Mouse (Mus musculus): ENCODE measurements around the gene Mtpn. TPM values are rescaled to one million over a fixed set of nuclear protein-coding genes. Genes with fewer than 3 reads are reported as not detected.

Mtpn gene
- total and polyA plus RNA-seq, 3 experiments, result 59.7 to 121 (median 119) TPM

DNA sequence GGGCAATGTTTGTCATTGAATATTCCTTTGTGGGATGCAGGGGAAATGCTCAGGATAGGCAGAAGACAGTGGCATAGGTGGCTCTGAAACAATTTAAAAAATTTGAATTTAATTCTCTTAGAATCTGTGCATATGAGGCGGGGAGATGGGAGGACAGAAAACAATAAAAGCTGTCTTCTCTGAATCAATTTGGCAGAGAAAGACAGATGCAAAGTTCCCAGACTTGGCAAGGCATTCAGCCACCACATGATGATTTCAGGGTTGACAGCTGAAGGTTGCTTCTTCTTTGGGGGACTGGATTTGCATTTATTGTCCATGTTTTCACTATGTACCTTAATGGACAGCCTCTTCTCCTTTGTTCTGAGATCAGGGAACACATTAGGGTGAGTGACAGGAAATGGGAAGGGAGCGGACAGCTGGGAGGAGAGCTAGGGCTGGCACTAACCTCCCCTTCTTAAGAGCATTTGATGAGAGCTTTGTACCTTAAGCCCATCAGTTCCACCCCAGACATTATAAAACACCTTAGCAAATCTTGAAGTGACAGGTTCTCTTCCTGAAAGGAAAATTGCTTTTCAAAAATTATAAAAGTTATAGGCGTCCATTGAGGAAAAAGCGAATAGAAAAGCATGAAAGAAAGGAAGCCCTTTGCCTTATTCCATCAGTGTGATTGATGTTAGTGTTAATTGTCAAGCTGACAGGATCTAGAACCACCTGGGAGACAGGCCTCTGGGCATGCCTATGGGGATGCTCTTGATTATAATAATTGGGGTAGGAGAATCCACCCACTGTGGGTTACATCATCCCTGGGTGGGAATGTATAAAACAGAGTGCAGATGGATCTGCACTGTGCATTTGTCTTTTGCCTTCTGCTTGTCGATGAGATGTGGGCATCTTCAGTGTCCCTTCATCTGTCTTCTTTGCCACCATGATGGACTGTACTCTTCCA, 76.0 kb downstream of the Mtpn start:
- Histone ChIP-seq H3K27ac (ENCODE audit: insufficient read depth, low read depth) (no peak overlapping the region), H3K4me3 (replicated peaks in 1 of 3; ENCODE audit: low read depth in 2 of 3, low read length in 2 of 3, poor library complexity in 1 of 3) (no peak overlapping the region), H3K9ac (ENCODE audit: insufficient read depth, low read depth) (no peak overlapping the region), H3K36me3 (replicated peaks in 1 of 2; ENCODE audit: control insufficient read depth in 1 of 2, insufficient read depth in 1 of 2, low read length in 1 of 2) (no peaks in the 10 kb centered on the region), H3K79me2 (replicated peaks; ENCODE audit: control insufficient read depth, extremely low read depth, insufficient read depth, poor library complexity, severe bottlenecking) (no peaks in the 10 kb centered on the region), H3K27me3 (replicated peaks) (no peaks in the 10 kb centered on the region), H3K4me1 (ENCODE audit: control insufficient read depth in 1 of 2, insufficient read depth in 2 of 2) (no peaks in the 10 kb centered on the region), H3K9me3 (replicated peaks; ENCODE audit: low read length) (peaks cover 11% of the 10 kb centered on the region), H3K4me2 (ENCODE audit: insufficient read depth, low read depth, poor library complexity, severe bottlenecking) (no peak overlapping the region)
- dilution Hi-C loops (cut with MboI; ENCODE audit: extremely low pct_ligation_motif_present, extremely low pct_unique_long_range_greater_than_20kb, low sequenced_read_pairs) (no loop called here), in situ Hi-C loops (cut with MboI; ENCODE audit: low pct_ligation_motif_present, low pct_unique_long_range_greater_than_20kb, low sequenced_read_pairs) (no loop called here)
- no peak for DNase-seq (ENCODE audit: extremely low read depth)
- TF ChIP-seq JUND (conservative IDR thresholded peaks at IDR 0.05; ENCODE audit: low read depth, low read length), result no peak
- no peak for TF ChIP-seq ZC3H11A (IDR thresholded peaks at IDR 0.05; ENCODE audit: low read depth, low read length)
- TF ChIP-seq MEF2A (IDR thresholded peaks at IDR 0.05; ENCODE audit: borderline replicate concordance, low read depth, low read length), result no peak
- no peak for TF ChIP-seq MAZ (IDR thresholded peaks at IDR 0.05; ENCODE audit: low read depth, low read length)
- no peak for TF ChIP-seq MXI1 (IDR thresholded peaks at IDR 0.05; ENCODE audit: low read depth, low read length)
- TF ChIP-seq USF1 (IDR thresholded peaks at IDR 0.05; ENCODE audit: low read depth, low read length), result no peak
- TF ChIP-seq ETS1 (conservative IDR thresholded peaks at IDR 0.05; ENCODE audit: low read depth, low read length), result no peak
- no peak for TF ChIP-seq EP300 (IDR thresholded peaks at IDR 0.05; ENCODE audit: low read length)
- no peak for TF ChIP-seq E2F4 (IDR thresholded peaks at IDR 0.05; ENCODE audit: insufficient replicate concordance, low read depth, low read length)
- no peak for TF ChIP-seq NRF1 (IDR thresholded peaks at IDR 0.05; ENCODE audit: low read depth, low read length)
- TF ChIP-seq TBP (conservative IDR thresholded peaks at IDR 0.05; ENCODE audit: low read depth, low read length), result no peak
- TF ChIP-seq POLR2AphosphoS2 (IDR thresholded peaks at IDR 0.05; ENCODE audit: low read depth, low read length), result no peak

DNA sequence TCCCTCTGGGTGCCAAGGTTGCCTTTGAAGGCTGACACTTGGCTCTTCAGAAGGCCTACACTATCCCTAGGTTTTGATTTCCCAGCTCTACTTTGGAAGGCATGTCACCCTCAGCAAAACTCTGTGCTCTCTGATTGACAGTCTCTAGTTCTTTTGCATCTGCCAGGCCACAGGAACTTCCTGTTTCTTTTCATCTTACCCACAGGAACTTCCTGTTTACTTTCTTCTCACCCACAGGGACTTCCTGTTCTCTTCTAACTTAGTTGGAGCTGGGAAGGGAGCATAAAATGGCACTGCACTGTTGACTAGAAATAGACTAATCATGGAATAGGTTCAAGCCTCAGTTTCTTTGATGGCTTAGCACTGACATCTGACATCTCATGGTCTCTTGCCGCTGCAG, 77.2 kb downstream of the Mtpn start:
- Histone ChIP-seq H3K4me2 (ENCODE audit: insufficient read depth, low read depth, poor library complexity, severe bottlenecking) (no peak overlapping the region), H3K27ac (ENCODE audit: insufficient read depth, low read depth) (no peak overlapping the region), H3K4me3 (replicated peaks in 1 of 3; ENCODE audit: low read depth in 2 of 3, low read length in 2 of 3, poor library complexity in 1 of 3) (no peak overlapping the region), H3K36me3 (replicated peaks in 1 of 2; ENCODE audit: control insufficient read depth in 1 of 2, insufficient read depth in 1 of 2, low read length in 1 of 2) (no peaks in the 10 kb centered on the region), H3K9me3 (replicated peaks; ENCODE audit: low read length) (peaks cover 11% of the 10 kb centered on the region), H3K4me1 (ENCODE audit: control insufficient read depth in 1 of 2, insufficient read depth in 2 of 2) (no peaks in the 10 kb centered on the region), H3K9ac (ENCODE audit: insufficient read depth, low read depth) (no peak overlapping the region), H3K79me2 (replicated peaks; ENCODE audit: control insufficient read depth, extremely low read depth, insufficient read depth, poor library complexity, severe bottlenecking) (no peaks in the 10 kb centered on the region), H3K27me3 (replicated peaks) (no peaks in the 10 kb centered on the region)
- in situ Hi-C loops (cut with MboI; ENCODE audit: low pct_ligation_motif_present, low pct_unique_long_range_greater_than_20kb, low sequenced_read_pairs), result no loop called here
- dilution Hi-C loops (cut with MboI; ENCODE audit: extremely low pct_ligation_motif_present, extremely low pct_unique_long_range_greater_than_20kb, low sequenced_read_pairs), result no loop called here
- no peak for TF ChIP-seq POLR2AphosphoS2 (IDR thresholded peaks at IDR 0.05; ENCODE audit: low read depth, low read length)
- no peak for TF ChIP-seq JUND (conservative IDR thresholded peaks at IDR 0.05; ENCODE audit: low read depth, low read length)
- TF ChIP-seq MAFK (IDR thresholded peaks at IDR 0.05; ENCODE audit: insufficient replicate concordance, low read length), result no peak
- no peak for TF ChIP-seq MYC (IDR thresholded peaks at IDR 0.05; ENCODE audit: low read depth, low read length)
- TF ChIP-seq ELF1 (IDR thresholded peaks at IDR 0.05; ENCODE audit: low read depth, low read length), result no peak
- TF ChIP-seq EP300 (IDR thresholded peaks at IDR 0.05; ENCODE audit: low read length), result no peak
- TF ChIP-seq ZNF384 (IDR thresholded peaks at IDR 0.05; ENCODE audit: low read depth, low read length), result no peak
- no peak for TF ChIP-seq ZKSCAN1 (IDR thresholded peaks at IDR 0.05; ENCODE audit: borderline replicate concordance, low read depth, low read length)
- no peak for TF ChIP-seq MAX (IDR thresholded peaks at IDR 0.05; ENCODE audit: low read length)
- no peak for TF ChIP-seq ZC3H11A (IDR thresholded peaks at IDR 0.05; ENCODE audit: low read depth, low read length)
- TF ChIP-seq POLR2A (IDR thresholded peaks at IDR 0.05; ENCODE audit: low read depth, low read length), result no peak
- TF ChIP-seq IRF4 (IDR thresholded peaks at IDR 0.05; ENCODE audit: low read depth, low read length), result no peak
- TF ChIP-seq SMC3 (IDR thresholded peaks at IDR 0.05; ENCODE audit: low read depth, low read length), result no peak
- TF ChIP-seq NELFE (IDR thresholded peaks at IDR 0.05; ENCODE audit: low read depth, low read length), result no peak
- DNase-seq (ENCODE audit: extremely low read depth), result peak; percentile 1

All from CH12.LX (cell line).